Mouse (Mus musculus) lung, postnatal 25 days (tissue): Measurements from ENCODE around the gene Tex21.

Experiments used
- DNase-seq: peaks from one replicate; pipeline ENCODE4 v3.0.0; 2022; ENCODE audit warnings: low spot score

Tex21 gene

GRCm38 (mm10) chr12:76246646-76247045, at the start of gene Tex21:
Gene Tex21, minus strand, starts transcription at chr12:76246746.
- no peak for DNase-seq

GRCm38 (mm10) chr12:76293192-76293591, 46.6 kb upstream of the Tex21 start:
- peak; percentile 69 for DNase-seq

- no peak for DNase-seq
Measured at GRCm38 (mm10) chr12:76290271-76290670, 43.7 kb upstream of the Tex21 start.

- no peak for DNase-seq
Measured at GRCm38 (mm10) chr12:76289428-76289827, 42.9 kb upstream of the Tex21 start.

GRCm38 (mm10) chr12:76288494-76288893, 41.9 kb upstream of the Tex21 start:
- DNase-seq, result no peak

GRCm38 (mm10) chr12:76287986-76288385, 41.4 kb upstream of the Tex21 start:
- DNase-seq, result no peak

- DNase-seq, result no peak
Measured at GRCm38 (mm10) chr12:76285418-76285817, 38.9 kb upstream of the Tex21 start.

- no peak for DNase-seq
Measured at GRCm38 (mm10) chr12:76282532-76283173, 36.1 kb upstream of the Tex21 start.

GRCm38 (mm10) chr12:76282132-76282531, 35.6 kb upstream of the Tex21 start:
- DNase-seq, result no peak

- no peak for DNase-seq
Measured at GRCm38 (mm10) chr12:76281111-76281660, 34.6 kb upstream of the Tex21 start.

- no peak for DNase-seq
Measured at GRCm38 (mm10) chr12:76280556-76280955, 34.0 kb upstream of the Tex21 start.

- no peak for DNase-seq
Measured at GRCm38 (mm10) chr12:76278209-76278608, 31.7 kb upstream of the Tex21 start.

- no peak for DNase-seq
Measured at GRCm38 (mm10) chr12:76272610-76273524, 26.3 kb upstream of the Tex21 start.

- no peak for DNase-seq
Measured at GRCm38 (mm10) chr12:76271516-76271915, 25.0 kb upstream of the Tex21 start.

- no peak for DNase-seq
Measured at GRCm38 (mm10) chr12:76269196-76269595, 22.6 kb upstream of the Tex21 start.

GRCm38 (mm10) chr12:76268686-76269085, 22.1 kb upstream of the Tex21 start:
- DNase-seq, result no peak

GRCm38 (mm10) chr12:76266875-76267274, 20.3 kb upstream of the Tex21 start:
- peak; percentile 50 for DNase-seq

GRCm38 (mm10) chr12:76265001-76265400, 18.5 kb upstream of the Tex21 start:
- no peak for DNase-seq

- DNase-seq, result no peak
Measured at GRCm38 (mm10) chr12:76264325-76264965, 17.9 kb upstream of the Tex21 start.

GRCm38 (mm10) chr12:76263876-76264275, 17.3 kb upstream of the Tex21 start:
- no peak for DNase-seq

GRCm38 (mm10) chr12:76262918-76263317, 16.4 kb upstream of the Tex21 start:
- no peak for DNase-seq

- DNase-seq, result no peak
Measured at GRCm38 (mm10) chr12:76261556-76261955, 15.0 kb upstream of the Tex21 start.
